Mouse (Mus musculus) limb, embryonic 15.5 days (tissue): ENCODE results near the gene Gm5800. TPM values are rescaled to one million over a fixed set of nuclear protein-coding genes. Genes with fewer than 3 reads are reported as not detected.
"Not testable (repeated sequence)": the region's sequence is repeated elsewhere in the genome, so short reads cannot be mapped to it uniquely, and the experiment has no call there.

Experiments
- ATAC-seq: fragments of 200-750 bp; cut with Nextera tagmentation; 2 replicates; pipeline ENCODE4 v1.8.0; 2017; ENCODE audit warnings: low read depth, moderate TSS enrichment; ENCODE audit not compliant: insufficient number of reproducible peaks, low FRiP score, low TSS enrichment
- H3K27ac ChIP-seq: fragments of 300-500 bp; sonication (generic); 2 replicates; pipeline ENCODE4 v1.5.1; 2015; ENCODE audit warnings: moderate library complexity, mild to moderate bottlenecking, inconsistent platforms
- H3K27me3 ChIP-seq: fragments of 300-500 bp; sonication (generic); 2 replicates; pipeline ENCODE4 v1.6.1; 2015; ENCODE audit warnings: inconsistent platforms
- H3K36me3 ChIP-seq: fragments of 300-500 bp; sonication (generic); 2 replicates; pipeline ENCODE4 v1.6.1; 2015; ENCODE audit warnings: inconsistent platforms
- H3K4me1 ChIP-seq: fragments of 300-500 bp; sonication (generic); 2 replicates; pipeline ENCODE4 v1.6.1; 2015; ENCODE audit warnings: inconsistent platforms
- H3K4me2 ChIP-seq: fragments of 300-500 bp; sonication (generic); 2 replicates; pipeline ENCODE4 v1.6.1; 2015; ENCODE audit warnings: mild to moderate bottlenecking, inconsistent platforms
- H3K4me3 ChIP-seq: fragments of 300-500 bp; sonication (generic); 2 replicates; pipeline ENCODE4 v1.5.1; 2015; ENCODE audit warnings: mild to moderate bottlenecking, inconsistent platforms
- H3K9ac ChIP-seq: fragments of 300-500 bp; sonication (generic); 2 replicates; pipeline ENCODE4 v1.6.1; 2015; ENCODE audit warnings: inconsistent platforms
- H3K9me3 ChIP-seq: fragments of 300-500 bp; sonication (generic); 2 replicates; pipeline ENCODE4 v1.6.1; 2016; ENCODE audit warnings: inconsistent platforms
- WGBS: fragments of 180-500 bp; shearing (Covaris S2); methylation state at CpG from one replicate; pipeline ENCODE4 v1.1.7; 2015; 5-methylcytosine and 5-hydroxymethylcytosine counted together
- polyA plus RNA-seq: library from polyadenylated mRNA; unstranded; fragments of >200 nt; fragmentation: Nextera tagmentation; extraction: Ambion mirVana; gene quantifications from 2 replicates; pipeline ENCODE4 v1.2.1, GENCODE M21; 2015

Gm5800 gene
- not detected in 2 replicates for polyA plus RNA-seq

DNA sequence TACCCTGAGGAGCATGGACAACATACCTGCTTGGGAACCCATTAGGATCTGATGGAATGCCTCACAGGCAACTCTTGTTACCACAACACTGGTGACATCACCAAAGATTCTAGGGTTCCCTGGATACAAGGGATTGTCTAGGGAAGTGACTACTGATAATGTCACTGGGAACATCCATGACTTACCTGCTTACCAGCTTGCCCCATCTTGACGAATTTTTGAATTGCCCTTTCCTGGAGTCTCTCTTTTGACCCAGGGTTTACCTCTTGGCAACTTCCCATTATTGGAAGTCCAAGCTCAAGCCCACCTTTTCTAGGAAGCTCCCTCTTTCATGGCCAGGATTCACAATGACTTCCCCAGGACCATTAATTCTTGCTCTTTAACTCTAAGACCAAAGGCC is at the start of gene Gm5800:
TSS of gene Gm5800 (minus strand) at position 101 of the 400 bp plus-strand sequence.
- H3K9me3 ChIP-seq, result no peaks in the 10 kb centered on the region
- H3K27ac ChIP-seq, result no peak within 1 kb of the TSS
- 67% methylated on average over 1 of the region's 1 CpGs for WGBS

DNA sequence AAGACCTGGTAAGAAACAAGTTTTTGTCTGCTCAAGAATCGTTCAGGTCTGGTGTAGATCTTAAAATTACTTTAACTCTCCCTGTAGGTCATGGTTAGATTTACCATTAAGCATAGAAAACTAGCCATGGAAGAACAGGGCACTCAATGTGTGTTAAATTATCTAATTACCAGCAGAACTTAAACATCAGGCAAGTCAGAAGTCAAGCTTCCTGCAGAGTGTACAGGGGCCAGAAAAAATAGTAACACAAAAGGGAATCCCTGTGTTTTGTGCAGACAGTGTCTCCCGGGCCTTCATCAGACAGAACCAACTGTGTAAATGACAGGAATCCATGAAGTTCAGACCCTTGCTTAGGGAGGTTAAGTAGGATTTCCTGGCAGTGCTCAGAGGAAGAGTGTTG is 39.0 kb upstream of the Gm5800 start:
- Histone ChIP-seq H3K9ac (no peak overlapping the region), H3K36me3 (no peaks in the 10 kb centered on the region), H3K4me2 (no peak overlapping the region), H3K4me1 (no peaks in the 10 kb centered on the region), H3K27me3 (no peaks in the 10 kb centered on the region), H3K4me3 (no peak overlapping the region), H3K9me3 (no peaks in the 10 kb centered on the region), H3K27ac (no peak overlapping the region)
- ATAC-seq, result no peak
- WGBS, result 36% methylated on average over 2 of the region's 2 CpGs

More for the DNA sequence above, at the start of gene Gm5800:
- no peaks in the 10 kb centered on the region for H3K36me3 ChIP-seq
- no peak within 1 kb of the TSS for H3K4me2 ChIP-seq
- no peak within 1 kb of the TSS for H3K9ac ChIP-seq
- H3K27me3 ChIP-seq, result no peaks in the 10 kb centered on the region
- H3K4me3 ChIP-seq, result no peak within 1 kb of the TSS
- ATAC-seq, result no peak
- H3K4me1 ChIP-seq, result no peaks in the 10 kb centered on the region

GRCm38 (mm10) chr14:51740347-51741170 is 23.6 kb upstream of the Gm5800 start:
- ATAC-seq, result 0 out of 2 replicates have a peak, but pooled peaks have one; percentile 40
- Histone ChIP-seq H3K36me3 (no peaks in the 10 kb centered on the region), H3K27ac (no peak overlapping the region), H3K4me3 (peak overlapping the region; percentile 40), H3K27me3 (peaks cover 50% of the 10 kb centered on the region), H3K9ac (no peak overlapping the region), H3K4me2 (peak overlapping the region; percentile 74), H3K9me3 (no peaks in the 10 kb centered on the region), H3K4me1 (peaks cover 19% of the 10 kb centered on the region)
- under 1% methylated on average over 42 of the region's 42 CpGs for WGBS

GRCm38 (mm10) chr14:51739150-51739993 is 22.4 kb upstream of the Gm5800 start:
- 1% methylated on average over 24 of the region's 24 CpGs for WGBS

DNA sequence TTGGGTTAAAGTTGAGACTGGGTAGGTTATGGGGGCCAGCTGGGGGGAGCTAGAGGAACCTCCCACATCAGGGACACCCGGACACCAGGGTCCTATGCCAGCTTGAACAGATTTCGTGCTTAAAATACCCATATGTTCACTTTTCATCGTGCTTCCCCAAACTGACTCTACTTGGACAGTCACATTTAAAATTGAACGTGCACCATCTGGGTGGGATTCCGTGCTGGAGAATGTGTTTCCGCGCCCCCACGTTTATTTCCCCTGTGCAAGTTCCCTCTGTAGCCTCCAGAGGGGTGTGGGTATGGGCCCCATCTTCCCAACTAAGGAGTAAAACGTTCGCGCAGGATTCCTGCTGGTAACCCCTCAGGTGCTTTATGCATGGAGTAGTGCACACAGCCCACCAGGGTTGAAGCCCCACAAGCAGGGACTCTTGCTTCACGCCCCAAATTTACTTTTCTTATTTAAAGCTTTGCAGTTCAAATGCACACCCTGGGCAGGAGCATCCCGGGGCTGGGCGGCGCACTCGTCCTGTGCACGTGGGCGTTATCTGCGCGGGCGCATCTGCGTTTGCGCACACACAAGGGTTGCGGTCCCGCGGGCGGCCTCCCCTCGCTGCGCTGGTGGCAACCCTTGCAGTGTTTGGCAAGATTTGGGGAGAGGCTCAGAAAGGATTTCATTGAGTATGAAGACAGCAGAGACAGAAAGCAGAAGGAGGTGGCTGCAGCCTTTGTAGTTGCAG is 21.6 kb upstream of the Gm5800 start:
- no peak overlapping the region for H3K27ac ChIP-seq
- H3K9ac ChIP-seq, result no peak overlapping the region
- peaks cover 50% of the 10 kb centered on the region for H3K27me3 ChIP-seq
- 3% methylated on average over 29 of the region's 29 CpGs for WGBS
- H3K4me2 ChIP-seq, result peak overlapping the region; percentile 8; the same call in 1 of the 2 replicates
- no peak for ATAC-seq
- H3K4me1 ChIP-seq, result peaks cover 19% of the 10 kb centered on the region
- H3K4me3 ChIP-seq, result 0 out of 2 replicates have a peak overlapping the region, but pooled peaks have one; percentile 7
- no peaks in the 10 kb centered on the region for H3K9me3 ChIP-seq
- H3K36me3 ChIP-seq, result no peaks in the 10 kb centered on the region

More at GRCm38 (mm10) chr14:51739150-51739993, 22.4 kb upstream of the Gm5800 start:
- no peaks in the 10 kb centered on the region for H3K36me3 ChIP-seq
- H3K4me1 ChIP-seq, result peaks cover 19% of the 10 kb centered on the region
- H3K27me3 ChIP-seq, result peaks cover 50% of the 10 kb centered on the region
- no peaks in the 10 kb centered on the region for H3K9me3 ChIP-seq
- H3K4me2 ChIP-seq, result peak overlapping the region; percentile 74
- no peak for ATAC-seq
- no peak overlapping the region for H3K4me3 ChIP-seq
- H3K27ac ChIP-seq, result no peak overlapping the region
- no peak overlapping the region for H3K9ac ChIP-seq

- Histone ChIP-seq H3K27ac (no peak overlapping the region), H3K4me1 (peaks cover 19% of the 10 kb centered on the region), H3K9me3 (no peaks in the 10 kb centered on the region), H3K36me3 (no peaks in the 10 kb centered on the region), H3K9ac (no peak overlapping the region), H3K4me3 (no peak overlapping the region), H3K27me3 (peaks cover 50% of the 10 kb centered on the region), H3K4me2 (no peak overlapping the region)
- WGBS, result 14% methylated on average over 12 of the region's 12 CpGs
- no peak for ATAC-seq
These were observed 21.0 kb upstream of the Gm5800 start for GRCm38 (mm10) chr14:51737967-51738366.

DNA sequence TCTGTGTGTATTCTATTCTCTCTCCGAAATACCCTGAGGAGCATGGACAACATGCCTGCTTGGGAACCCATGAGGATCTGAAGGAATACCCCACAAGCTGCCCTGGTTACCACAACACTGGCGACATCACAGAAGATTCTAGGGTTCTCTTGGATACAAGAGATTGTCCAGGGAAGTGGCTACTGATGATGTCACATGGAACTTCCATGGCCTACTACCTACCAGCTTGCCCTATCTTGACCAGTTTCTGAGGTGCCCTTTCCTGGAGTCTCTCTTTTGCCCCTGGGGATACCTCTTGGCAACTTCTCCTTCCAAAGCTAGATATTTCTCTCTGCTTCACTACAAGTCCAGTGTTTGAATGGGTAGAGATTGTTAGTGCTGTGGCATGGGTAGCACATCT is 21.6 kb downstream of the Gm5800 start, which contains the start of gene Gm17079:
TSS of gene Gm17079 (minus strand) at position 101 of the 400 bp plus-strand sequence.
- not testable (repeated sequence) for H3K27ac ChIP-seq, ATAC-seq, H3K4me2 ChIP-seq, H3K27me3 ChIP-seq, H3K9ac ChIP-seq, H3K36me3 ChIP-seq, H3K4me3 ChIP-seq, H3K9me3 ChIP-seq, H3K4me1 ChIP-seq
- WGBS, result 68% methylated on average over 2 of the region's 2 CpGs

- ATAC-seq, result no peak
- Histone ChIP-seq H3K9ac (no peak overlapping the region), H3K4me1 (no peaks in the 10 kb centered on the region), H3K27me3 (no peaks in the 10 kb centered on the region), H3K36me3 (no peaks in the 10 kb centered on the region), H3K4me3 (no peak overlapping the region), H3K27ac (no peak overlapping the region), H3K9me3 (no peaks in the 10 kb centered on the region), H3K4me2 (no peak overlapping the region)
- 86% methylated on average over 5 of the region's 5 CpGs for WGBS
These were observed 39.7 kb downstream of the Gm5800 start for GRCm38 (mm10) chr14:51677269-51677668.

Other genes with a start within 250 kb of the Gm5800 start
- not detected in 2 replicates for gene Gm5622, start 164.4 kb downstream of the Gm5800 start, polyA plus RNA-seq
- not detected in 2 replicates for gene Gm17175, start 143.1 kb downstream of the Gm5800 start, polyA plus RNA-seq
- gene Gm17174, start 125.0 kb downstream of the Gm5800 start, polyA plus RNA-seq, result not detected in 2 replicates
- not detected in 2 replicates for gene Gm17078, start 105.9 kb downstream of the Gm5800 start, polyA plus RNA-seq
- gene Gm4181, start 81.5 kb downstream of the Gm5800 start, polyA plus RNA-seq, result not detected in 2 replicates
- not detected in 2 replicates for gene Gm17079, start 21.7 kb downstream of the Gm5800 start, polyA plus RNA-seq
- gene Ang4, start 56.4 kb upstream of the Gm5800 start, polyA plus RNA-seq, result not detected in 2 replicates
- gene AY358078, start 82.9 kb upstream of the Gm5800 start, polyA plus RNA-seq, result not detected in 2 replicates
- not detected in 2 replicates for gene Ear6, start 136.5 kb upstream of the Gm5800 start, polyA plus RNA-seq
- 46.8 and 48.4 TPM in 2 replicates for gene Mettl17, start 167.7 kb upstream of the Gm5800 start, polyA plus RNA-seq
- gene Slc39a2, start 175.7 kb upstream of the Gm5800 start, polyA plus RNA-seq, result 6.0 and 6.1 TPM in 2 replicates
- gene Ndrg2, start 197.0 kb upstream of the Gm5800 start, polyA plus RNA-seq, result 105 and 117 TPM in 2 replicates
- gene Tppp2, start 201.2 kb upstream of the Gm5800 start, polyA plus RNA-seq, result not detected in 2 replicates
- gene Rnase13, start 205.6 kb upstream of the Gm5800 start, polyA plus RNA-seq, result not detected in 2 replicates